Mouse (Mus musculus) neutrophil, adult 5-6 weeks (primary cell): ENCODE results near the gene Usf3. TPM values are rescaled to one million over a fixed set of nuclear protein-coding genes. Genes with fewer than 3 reads are reported as not detected.
A peak's percentile ranks its signal among the peaks of the same experiment; 100 is the strongest.

Source experiments
- ATAC-seq: fragments of 151-379, 151-347 bp; 2 replicates; pipeline ENCODE4 v1.8.0; 2017; ENCODE audit warnings: mild to moderate bottlenecking, moderate TSS enrichment; ENCODE audit not compliant: insufficient number of reproducible peaks, poor library complexity, low FRiP score, severe bottlenecking; ENCODE audit errors: extremely low read depth
- total RNA-seq: library from RNA; stranded (forward); fragments of 200-1000 nt; gene quantifications from 2 replicates; pipeline ENCODE4 v1.2.3, GENCODE M21; 2017

Usf3 gene
- total RNA-seq, 1 experiment from 2014 or later = 38.1 TPM

DNA sequence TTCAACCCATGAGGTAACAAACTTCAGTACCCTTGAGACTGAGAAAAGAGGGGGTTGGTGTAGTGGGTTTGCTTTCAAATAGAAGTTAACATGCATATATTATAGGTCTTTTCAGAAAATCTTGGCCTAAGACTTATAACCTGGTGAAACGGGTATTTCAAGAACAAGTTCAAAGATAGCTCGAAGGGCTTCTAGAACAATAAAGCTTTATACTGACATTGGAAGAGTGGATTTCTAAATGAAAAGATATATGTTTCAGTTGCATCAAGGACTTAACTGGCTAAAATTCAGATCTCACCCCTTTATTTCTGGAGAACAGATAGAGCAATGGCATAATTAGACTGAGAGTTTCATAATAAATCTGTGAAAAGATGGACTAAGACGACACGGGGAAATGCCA is 4.1 kb upstream of the Usf3 start:
- no peak for ATAC-seq

DNA sequence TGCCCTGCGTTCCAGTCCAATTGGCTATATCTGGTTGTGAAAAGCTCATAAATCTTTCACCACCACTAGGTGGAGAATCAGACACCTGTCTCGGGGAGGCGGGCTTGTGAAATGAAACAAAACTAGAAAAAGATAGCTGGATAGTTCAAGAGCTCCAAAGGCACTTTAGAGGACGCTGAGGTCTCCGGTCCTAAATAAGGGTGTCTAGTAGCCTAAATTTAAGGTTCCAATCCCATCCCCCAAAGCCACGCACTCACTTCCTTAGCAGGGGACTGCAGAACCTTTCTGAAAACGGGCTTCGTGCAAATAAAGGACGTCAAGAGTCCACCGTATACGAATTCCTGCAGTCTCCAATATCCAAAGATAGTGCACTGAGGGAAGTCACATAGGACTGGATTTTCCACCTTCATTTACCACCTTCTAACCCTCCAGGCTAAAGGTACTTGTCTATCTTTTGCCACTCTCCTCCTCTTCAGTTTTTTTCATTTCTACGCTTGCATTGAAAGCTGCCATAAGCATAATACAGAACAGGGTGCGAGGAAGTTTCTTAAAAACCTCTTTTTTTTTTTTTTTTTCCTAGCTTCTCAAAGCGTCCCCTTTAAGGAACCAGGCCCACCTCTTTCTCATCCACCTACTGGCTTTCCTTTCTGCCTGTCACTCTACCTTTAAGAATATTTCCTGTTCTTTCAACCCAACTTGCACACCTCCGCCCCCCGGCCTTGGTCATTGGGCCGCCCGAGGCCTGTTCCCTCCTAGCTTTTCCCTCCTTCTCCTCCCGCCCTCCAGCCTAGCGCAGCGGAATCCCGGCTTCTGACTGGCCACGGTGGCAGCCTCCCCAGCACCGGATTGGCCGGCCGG is 520 bp upstream of the Usf3 start:
- ATAC-seq = peak; percentile 97

DNA sequence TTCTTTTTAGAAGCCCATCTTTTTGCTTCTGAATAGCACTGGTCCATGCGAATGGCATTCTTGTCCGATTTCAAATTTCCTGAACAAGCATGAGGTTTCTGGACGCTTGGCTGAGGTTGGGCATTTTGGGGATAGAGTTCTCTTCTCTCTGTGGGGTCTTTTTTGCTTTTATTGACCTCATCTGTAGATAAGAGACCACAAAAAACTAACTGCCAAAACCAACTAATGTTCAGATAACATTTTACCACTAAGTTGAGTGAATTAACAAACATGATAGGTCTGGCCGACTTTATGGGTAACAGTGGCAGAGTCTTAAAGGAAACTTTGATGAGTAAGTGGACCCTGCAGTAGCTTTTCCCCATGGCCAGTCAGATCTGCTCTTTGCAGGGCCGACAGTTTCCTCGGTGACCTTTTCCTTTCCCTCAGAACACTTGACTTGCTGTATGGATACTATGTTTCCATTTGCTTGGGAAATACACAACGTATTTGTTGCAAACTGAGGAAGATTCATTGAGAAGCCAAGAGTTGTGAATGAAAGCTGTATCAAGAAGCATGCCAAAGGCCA is 1.0 kb downstream of the Usf3 start:
- no peak for ATAC-seq

DNA sequence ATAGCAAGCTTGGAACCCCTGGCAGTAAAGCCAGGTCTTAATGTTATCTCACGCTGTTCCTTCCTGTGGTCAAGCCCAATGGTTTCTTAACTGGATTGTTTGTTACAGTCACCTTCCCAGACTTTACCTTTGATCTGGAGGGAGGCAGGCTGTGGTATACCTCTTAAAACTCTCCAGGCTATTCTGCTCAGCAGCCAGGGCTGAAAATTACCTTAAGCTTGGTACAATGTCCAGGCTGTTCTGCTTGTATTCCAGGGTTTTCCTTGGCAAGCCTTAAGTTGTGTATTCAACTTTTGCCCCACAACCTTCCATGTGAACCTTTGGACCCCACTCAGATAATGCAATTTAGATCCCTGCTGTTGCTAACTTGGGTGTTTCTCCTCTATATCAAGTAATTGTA is 2.0 kb downstream of the Usf3 start:
- no peak for ATAC-seq

DNA sequence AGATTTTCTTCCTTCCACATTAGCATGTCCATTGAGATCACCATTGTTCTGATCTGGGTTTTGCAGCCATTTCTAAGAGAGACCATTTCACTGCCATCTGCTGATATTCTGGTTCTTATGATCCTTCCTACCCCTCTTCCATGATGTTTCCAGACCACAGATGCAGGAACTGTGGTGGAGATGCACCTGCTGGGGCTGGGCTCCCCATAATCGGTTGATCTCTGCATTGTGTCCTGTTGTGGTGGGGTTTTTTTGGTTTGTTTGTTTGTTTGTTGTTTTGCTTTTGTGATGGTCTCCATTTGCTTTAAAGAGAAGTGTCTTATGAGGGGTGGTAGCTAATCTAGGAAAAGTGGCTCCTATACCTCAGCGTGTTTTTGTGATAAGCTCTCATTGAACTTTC is 3.5 kb downstream of the Usf3 start:
- no peak for ATAC-seq

DNA sequence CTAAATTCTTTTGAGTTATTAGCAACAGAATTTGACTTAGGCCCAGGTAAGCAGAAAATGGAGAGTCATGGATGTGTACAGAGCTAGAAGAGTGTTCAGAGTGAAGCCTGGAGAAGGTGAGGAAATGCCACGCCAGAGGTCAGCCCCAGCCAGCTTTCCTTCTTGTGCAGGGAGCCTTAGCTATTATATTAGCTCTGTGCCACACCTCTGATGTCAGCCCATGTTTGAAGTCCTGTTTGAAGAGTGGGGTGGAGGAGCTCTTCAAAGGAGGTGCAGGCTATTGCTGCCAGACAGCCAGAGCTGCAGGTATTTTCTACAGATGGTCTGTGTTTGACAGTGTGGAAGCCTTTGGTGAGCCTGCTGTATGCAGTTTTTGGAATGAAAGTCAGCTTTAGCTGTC is 5.5 kb downstream of the Usf3 start:
- no peak for ATAC-seq

DNA sequence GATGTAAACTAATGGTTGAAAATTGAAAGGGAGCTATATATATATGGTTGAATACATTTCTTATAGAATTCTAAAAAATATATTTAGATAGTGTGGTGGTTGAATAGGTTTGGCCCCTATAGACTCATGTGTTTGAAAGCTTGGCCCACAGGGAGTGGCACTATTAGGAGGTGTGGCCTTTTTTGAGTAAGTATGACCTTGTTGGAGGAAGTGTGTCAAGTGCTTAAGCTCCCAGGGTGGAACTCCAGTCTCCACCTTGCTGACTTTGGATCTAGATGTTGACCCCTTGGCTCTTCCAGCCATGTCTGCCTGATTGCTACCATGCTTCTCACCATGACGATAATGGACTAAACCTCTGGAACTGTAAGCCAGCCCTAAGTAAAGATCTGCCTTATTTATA is 9.6 kb downstream of the Usf3 start:
- ATAC-seq = no peak

DNA sequence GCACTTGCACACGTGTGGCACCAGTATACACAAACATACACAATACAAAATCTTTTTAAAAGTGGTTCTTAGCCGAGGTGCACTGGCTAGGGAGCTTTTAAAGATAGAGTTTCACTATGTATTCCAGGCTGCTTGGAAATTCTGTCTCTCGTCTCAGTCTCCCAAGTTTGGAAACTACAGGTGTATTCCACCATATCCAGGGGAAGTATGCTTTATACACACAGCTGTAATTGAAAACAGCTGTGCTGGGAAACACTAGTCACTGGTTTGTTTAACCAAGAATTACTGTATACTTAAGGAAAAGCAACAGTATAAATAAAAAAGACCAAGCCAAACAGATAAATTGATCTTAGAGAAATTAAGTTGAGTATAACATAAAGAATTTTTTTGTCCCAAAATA is 11.7 kb downstream of the Usf3 start:
- ATAC-seq = no peak

DNA sequence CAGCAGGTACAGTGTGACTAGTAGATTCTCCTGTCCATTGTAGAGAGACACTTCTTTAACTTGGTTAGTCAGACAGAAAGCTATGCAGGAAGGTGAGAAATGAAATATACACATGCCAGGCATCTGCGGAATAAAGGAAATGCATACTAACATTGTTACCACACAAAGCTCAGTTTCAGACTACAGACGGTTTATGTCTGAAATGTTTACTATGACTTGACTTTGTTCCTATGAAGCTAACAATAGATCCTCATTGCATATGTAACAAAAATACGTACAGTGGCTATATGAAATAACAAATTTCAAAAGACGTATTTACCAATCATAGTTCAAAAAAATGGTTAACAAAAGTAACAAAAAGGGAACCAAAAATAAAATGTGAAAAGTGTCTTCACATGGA is 14.1 kb downstream of the Usf3 start:
- no peak for ATAC-seq

DNA sequence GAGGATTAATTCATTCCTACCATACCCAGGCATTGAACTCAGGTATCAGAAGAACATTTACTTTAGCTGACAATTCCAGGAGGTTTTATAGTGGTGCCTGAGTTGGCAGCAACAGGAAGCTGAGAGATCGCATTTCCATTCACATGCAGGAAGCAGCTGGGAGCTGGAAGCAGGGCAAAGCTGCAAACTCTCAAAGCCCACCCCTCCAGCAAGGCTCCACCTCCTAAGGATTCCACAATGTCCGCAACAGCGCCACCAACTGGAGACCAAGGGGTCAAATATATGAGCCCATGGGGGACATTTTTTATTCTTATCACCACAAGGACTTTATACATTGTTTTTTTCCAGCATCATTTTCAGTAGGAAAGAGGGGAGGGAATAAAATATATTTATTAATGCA is 15.7 kb downstream of the Usf3 start:
- ATAC-seq = no peak

DNA sequence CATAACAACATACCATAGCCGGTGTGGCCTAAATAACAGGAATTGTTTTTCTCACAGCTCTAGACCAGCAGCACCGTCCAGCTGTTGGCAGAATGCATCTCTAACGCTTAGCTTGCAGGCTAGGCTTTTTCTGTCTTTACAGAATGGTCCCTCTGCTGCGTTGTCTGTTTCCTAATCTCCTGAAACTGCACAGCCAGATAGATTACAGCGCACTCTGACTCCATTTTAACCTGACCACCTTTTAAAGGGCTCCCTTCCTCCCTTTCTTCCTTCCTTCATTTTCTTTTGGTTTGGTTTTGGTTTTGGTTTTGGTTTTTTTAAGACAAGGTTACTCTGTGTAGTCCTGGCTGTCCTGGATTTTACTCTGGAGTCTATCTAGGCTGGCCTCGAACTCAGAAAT is 17.0 kb downstream of the Usf3 start:
- peak; percentile 13; the same call in 1 of the 2 replicates for ATAC-seq

DNA sequence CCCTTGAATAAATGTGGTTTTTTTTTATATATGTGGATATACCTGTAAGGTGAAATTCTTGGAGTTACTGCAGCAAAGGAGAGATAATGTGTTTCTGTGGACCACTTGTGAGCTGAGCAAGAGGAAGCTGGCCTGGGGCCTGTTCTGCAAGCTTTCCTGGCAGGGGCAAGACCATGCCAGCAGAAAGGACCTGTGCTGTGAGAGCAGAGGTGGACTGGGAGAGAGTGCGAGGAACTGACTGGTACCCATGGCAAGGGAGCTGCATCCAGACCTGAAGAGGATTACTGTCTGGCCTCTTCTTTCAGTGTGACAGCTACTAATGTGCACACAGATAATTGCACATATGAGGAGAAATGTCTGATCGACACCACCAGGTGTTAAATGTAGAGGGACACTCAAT is 17.9 kb downstream of the Usf3 start:
- ATAC-seq = no peak

DNA sequence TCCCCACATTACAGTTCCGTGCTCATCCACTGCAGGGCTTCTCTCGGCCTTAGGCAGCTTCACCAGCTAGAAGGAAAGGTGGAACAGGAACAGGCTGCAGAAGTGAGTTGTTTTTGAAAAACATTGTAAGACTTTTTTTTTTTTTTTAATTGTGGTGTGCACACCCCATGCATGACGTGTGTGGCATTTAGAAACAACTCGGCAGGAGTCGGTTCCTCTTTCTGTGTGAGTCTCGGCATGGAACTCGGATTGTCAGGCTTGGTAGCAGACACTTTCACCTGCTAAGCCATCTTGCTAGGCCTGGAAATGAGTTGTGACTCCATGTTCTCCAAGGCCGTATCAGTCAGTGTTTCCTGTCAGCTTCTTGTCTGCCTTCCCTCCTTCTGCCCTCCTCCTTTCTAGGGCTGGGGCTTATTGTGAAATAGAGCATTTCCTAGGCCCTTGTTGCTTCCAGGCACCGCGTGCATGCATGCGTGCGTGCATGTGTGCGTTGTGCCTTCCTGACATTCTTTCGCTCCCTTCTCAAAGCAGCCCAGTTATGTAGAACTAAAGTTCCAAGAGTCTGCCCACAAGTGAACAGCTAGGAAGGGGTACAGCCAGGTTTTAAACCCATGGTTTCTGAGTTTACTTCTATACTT is 26.1 kb downstream of the Usf3 start:
- ATAC-seq = peak; percentile 99

DNA sequence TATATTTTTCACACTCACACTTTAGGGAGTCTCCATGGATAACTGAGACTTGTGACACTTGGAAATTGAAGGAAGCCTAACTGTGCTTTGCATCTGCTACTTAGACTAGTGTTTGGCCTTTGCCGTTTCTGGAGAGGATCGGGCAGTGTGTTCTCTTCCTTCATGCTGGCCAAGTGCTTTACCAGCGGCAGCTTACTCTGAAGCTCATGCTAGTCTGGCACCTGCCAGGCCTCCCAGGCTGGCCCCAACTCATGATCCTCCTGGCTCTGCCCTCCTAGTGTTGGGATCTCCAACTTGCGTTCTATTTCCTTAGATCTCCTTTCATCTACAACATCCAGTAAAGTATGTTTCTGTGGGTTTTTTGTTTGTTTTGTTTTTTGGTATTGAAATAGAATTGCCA is 27.1 kb downstream of the Usf3 start:
- ATAC-seq = no peak

DNA sequence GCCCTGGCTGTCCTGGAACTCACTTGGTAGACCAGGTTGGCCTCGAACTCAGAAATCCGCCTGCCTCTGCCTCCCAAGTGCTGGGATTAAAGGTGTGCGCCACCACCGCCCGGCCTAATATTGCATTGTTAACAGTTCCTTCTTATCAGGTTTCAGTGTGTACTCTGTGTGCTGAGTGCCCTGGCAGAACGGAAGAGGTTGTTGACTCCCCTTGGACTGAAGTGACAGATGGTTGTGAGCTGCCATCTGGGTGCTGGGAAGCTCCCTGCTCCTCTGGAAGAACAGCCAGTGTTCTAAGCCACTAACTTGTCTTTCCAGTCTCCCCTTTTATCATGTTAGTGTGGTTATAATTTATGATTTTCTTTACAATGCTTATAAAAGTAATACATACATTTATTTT is 31.3 kb downstream of the Usf3 start:
- no peak for ATAC-seq

DNA sequence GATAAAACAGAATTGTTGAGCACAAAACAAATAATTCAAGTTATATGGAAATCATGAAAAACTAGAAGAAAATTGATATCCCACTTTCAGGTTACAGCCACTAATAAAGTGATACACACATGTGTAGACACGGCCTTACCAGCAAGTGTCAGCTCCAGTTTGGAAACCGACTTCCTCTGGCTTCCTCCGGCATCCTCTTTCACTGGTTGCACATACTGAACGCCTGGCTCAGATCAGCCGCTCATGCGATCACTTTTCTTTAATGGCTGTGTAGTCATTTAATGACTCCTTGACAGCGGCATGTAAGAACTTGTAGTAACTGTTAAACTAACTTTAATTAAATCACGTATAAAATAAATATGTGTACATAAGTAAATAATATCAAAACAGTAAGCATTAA is 32.9 kb downstream of the Usf3 start:
- no peak for ATAC-seq

DNA sequence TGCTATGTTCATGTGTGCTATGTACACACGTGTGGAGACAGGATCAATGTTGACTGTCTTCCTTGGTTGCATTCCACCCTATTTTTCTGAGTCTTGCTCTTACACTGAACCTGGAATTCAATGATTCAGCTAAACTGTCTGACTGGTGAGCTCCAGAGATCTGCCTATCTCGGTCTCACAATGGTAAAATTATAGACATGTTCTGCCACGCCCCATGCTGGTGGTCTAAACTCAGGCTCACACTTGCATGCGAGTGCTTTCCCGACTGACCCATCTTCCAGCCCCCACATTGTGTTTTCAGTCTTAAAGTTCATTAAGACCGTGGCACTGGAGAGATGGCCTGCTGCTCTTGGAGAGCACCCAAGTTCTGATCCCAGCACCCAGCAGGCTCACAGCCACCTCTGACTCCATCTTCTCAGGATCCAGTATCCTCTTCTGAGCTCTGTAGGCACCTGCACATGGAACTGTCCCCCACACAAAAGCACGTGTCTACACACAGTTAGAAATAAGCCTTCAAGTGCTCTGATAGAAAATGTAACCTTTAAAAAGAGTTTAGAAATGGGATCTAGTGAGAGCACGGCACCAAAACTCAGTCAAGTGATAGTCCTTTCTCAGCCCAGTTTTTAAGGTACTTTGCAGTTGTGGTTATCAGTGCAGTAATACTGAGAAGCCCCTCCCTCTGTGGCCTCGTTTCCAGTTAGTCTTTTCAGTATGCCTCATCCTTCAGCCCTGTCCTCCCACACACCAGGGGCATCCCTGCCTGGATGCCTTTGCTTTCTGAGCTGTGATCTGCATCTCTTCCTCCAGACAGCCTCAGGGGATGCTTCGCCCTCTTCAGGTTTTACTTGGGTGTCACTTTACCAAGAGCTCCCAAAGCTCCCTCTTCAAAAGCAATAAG is 37.4 kb downstream of the Usf3 start:
- ATAC-seq = no peak

DNA sequence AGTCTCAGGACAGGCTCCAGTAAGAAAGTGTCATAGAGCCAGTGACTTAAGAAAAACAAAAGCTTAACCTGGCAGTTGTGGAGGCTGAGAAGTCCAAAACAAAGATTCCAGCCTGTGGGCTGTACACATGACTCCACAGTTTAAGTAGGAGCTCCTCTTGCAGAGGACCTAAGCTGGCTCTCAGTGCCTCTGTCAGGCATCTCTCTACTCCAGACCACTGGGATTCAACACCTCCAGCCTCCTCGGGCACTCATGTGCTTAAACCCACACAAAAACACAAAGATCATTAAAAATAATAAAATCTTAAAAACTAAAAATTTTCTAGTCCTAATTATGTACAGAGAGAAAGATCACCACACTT is 38.0 kb downstream of the Usf3 start:
- no peak for ATAC-seq

DNA sequence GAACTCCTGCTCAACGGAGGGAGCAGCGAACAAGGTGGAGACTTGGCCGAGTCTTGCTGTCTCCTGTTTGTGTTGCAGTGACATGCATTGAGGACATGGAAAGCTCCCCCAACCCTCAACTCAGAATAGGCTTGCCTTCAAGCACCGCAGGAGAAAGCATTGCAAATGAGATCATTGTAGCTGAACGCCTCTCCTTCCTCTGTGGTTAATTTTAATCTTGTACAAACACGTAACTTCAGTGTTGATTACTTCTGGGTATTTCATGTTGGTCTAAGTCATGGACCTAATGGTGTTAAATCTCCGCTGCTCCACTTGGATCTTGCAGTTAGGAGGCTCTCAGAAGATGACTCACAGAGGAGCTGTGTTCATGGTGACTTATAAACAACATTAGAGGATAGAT is 39.7 kb downstream of the Usf3 start:
- ATAC-seq = peak; percentile 54
